39 mouse cellular contexts compared by ENCODE assay signal in genomic region chr14:50795965-50796364, GRCm38 (mm10). TPM values are rescaled to one million over a fixed set of nuclear protein-coding genes. Genes with fewer than 3 reads are reported as not detected.
"Had no signal": no experiment of that assay in that cellular context is flagged by ENCODE, and none has a peak within 500 bp of the region (broad histone marks: within the 10 kb centered on the region; RNA-seq: fewer than 3 reads in every experiment).

No protein-coding gene starts in this region.

- H3K9me3 ChIP-seq: heart, embryonic 13.5 days; heart, embryonic 15.5 days; hindbrain, embryonic 13.5 days; hindbrain, embryonic 15.5 days; kidney, embryonic 15.5 days; limb, embryonic 13.5 days; limb, embryonic 15.5 days; liver, embryonic 12.5 days had no signal

- ATAC-seq: hindbrain, postnatal 0 days; intestine, embryonic 16.5 days; liver, embryonic 12.5 days had no signal

- DNase-seq: gastrocnemius, postnatal 14 days; gastrocnemius, postnatal 36 days; heart, adult 18-20 months; heart, postnatal 14 days; heart, postnatal 36 days; kidney, adult 11 months; kidney, adult 2 months; kidney, adult 9 months; kidney, postnatal 14 days; kidney, postnatal 36 days; layer of hippocampus, adult 9-11 months; left cerebral cortex, postnatal 4 days had no signal

- H3K4me1 ChIP-seq: heart, embryonic 15.5 days; hindbrain, embryonic 15.5 days; kidney, embryonic 15.5 days; liver, embryonic 12.5 days had no signal

- H3K4me3 ChIP-seq: heart, embryonic 13.5 days; heart, embryonic 15.5 days; hindbrain, embryonic 13.5 days; hindbrain, embryonic 15.5 days; kidney, embryonic 15.5 days; left cerebral cortex, adult 2 months; limb, embryonic 13.5 days; limb, embryonic 15.5 days; liver, embryonic 12.5 days had no signal

- H3K36me3 ChIP-seq: heart, embryonic 13.5 days; heart, embryonic 15.5 days; hindbrain, embryonic 13.5 days; hindbrain, embryonic 15.5 days; kidney, embryonic 15.5 days; limb, embryonic 13.5 days; limb, embryonic 15.5 days; liver, embryonic 12.5 days had no signal

- H3K4me2 ChIP-seq: heart, embryonic 11.5 days; heart, embryonic 13.5 days; heart, embryonic 15.5 days; hindbrain, embryonic 13.5 days; hindbrain, embryonic 15.5 days; kidney, embryonic 15.5 days; limb, embryonic 13.5 days; limb, embryonic 15.5 days; liver, embryonic 12.5 days had no signal

- H3K9ac ChIP-seq: heart, embryonic 13.5 days; heart, embryonic 15.5 days; hindbrain, embryonic 13.5 days; hindbrain, embryonic 15.5 days; kidney, embryonic 15.5 days; limb, embryonic 13.5 days; limb, embryonic 15.5 days; liver, embryonic 12.5 days; liver, embryonic 14.5 days had no signal

- H3K27me3 ChIP-seq: heart, embryonic 13.5 days; heart, embryonic 15.5 days; hindbrain, embryonic 13.5 days; hindbrain, embryonic 15.5 days; kidney, embryonic 15.5 days; limb, embryonic 13.5 days; limb, embryonic 15.5 days; liver, embryonic 12.5 days had no signal

- H3K27ac ChIP-seq: heart, embryonic 13.5 days; heart, embryonic 15.5 days; hindbrain, embryonic 13.5 days; hindbrain, embryonic 15.5 days; hindbrain, postnatal 0 days; kidney, embryonic 15.5 days; kidney, postnatal 0 days; left cerebral cortex, adult 2 months; limb, embryonic 13.5 days; limb, embryonic 15.5 days; liver, embryonic 12.5 days; liver, embryonic 14.5 days had no signal

RNA-seq across cellular contexts. Expression of gene Ccnb1ip1, which starts 11.6 kb away (rescaled TPM):
- total RNA-seq: gastrocnemius, adult 8-10 months; heart, adult 18-20 months; heart, postnatal 14 days; heart, postnatal 36 days; hematopoietic stem cell, adult 5-6 weeks; hindbrain, postnatal 0 days; layer of hippocampus, adult 18-20 months; left cerebral cortex, adult 2 months; left cerebral cortex, postnatal 14 days had no signal
- polyA plus RNA-seq: heart, embryonic 11.5 days; heart, embryonic 13.5 days; heart, embryonic 15.5 days; heart, postnatal 0 days; hindbrain, embryonic 11.5 days; hindbrain, embryonic 13.5 days; hindbrain, embryonic 15.5 days; intestine, embryonic 16.5 days; kidney, adult 2 months; kidney, embryonic 15.5 days; kidney, postnatal 0 days; large intestine, adult 2 months; limb, embryonic 11.5 days; limb, embryonic 13.5 days; limb, embryonic 15.5 days; liver, adult 2 months; liver, embryonic 12.5 days; liver, embryonic 14.5 days had no signal

RNA-seq across cellular contexts. Expression of gene Olfr749, which starts 51.1 kb away (rescaled TPM):
- total RNA-seq: gastrocnemius, adult 18-20 months; gastrocnemius, adult 8-10 months; gastrocnemius, postnatal 14 days; gastrocnemius, postnatal 36 days; heart, adult 18-20 months; heart, postnatal 14 days; heart, postnatal 36 days; hematopoietic stem cell, adult 5-6 weeks; hindbrain, postnatal 0 days; layer of hippocampus, adult 18-20 months; layer of hippocampus, adult 8-10 months; layer of hippocampus, postnatal 25 days; left cerebral cortex, adult 2 months; left cerebral cortex, postnatal 14 days; left cerebral cortex, postnatal 4 days; liver, adult 2 months had no signal
- polyA plus RNA-seq: gonadal fat pad, adult 2 months; heart, embryonic 11.5 days; heart, embryonic 13.5 days; heart, embryonic 15.5 days; heart, postnatal 0 days; hindbrain, embryonic 11.5 days; hindbrain, embryonic 13.5 days; hindbrain, embryonic 15.5 days; hindbrain, postnatal 0 days; intestine, embryonic 16.5 days; kidney, adult 2 months; kidney, embryonic 15.5 days; kidney, postnatal 0 days; large intestine, adult 2 months; limb, embryonic 11.5 days; limb, embryonic 13.5 days; limb, embryonic 15.5 days; liver, adult 2 months; liver, embryonic 12.5 days; liver, embryonic 14.5 days had no signal
